Mouse (Mus musculus): ENCODE results near the gene Zbtb49.

The Zbtb49 gene

GRCm38 (mm10) chr5:38194946-38195345 is 25.3 kb downstream of the Zbtb49 start:
- DNase-seq, result no peak

- DNase-seq, result no peak
Measured at GRCm38 (mm10) chr5:38190907-38191306, 29.4 kb downstream of the Zbtb49 start.

- DNase-seq, result no peak
Measured at GRCm38 (mm10) chr5:38187006-38187405, 33.3 kb downstream of the Zbtb49 start.

GRCm38 (mm10) chr5:38184688-38185285 is 35.5 kb downstream of the Zbtb49 start:
- no peak for DNase-seq

- DNase-seq, result no peak
Measured at GRCm38 (mm10) chr5:38174256-38174912, 45.9 kb downstream of the Zbtb49 start.

- no peak for DNase-seq
Measured at GRCm38 (mm10) chr5:38173766-38174165, 46.5 kb downstream of the Zbtb49 start.

- DNase-seq, result no peak
Measured at GRCm38 (mm10) chr5:38168497-38168896, 51.8 kb downstream of the Zbtb49 start.

GRCm38 (mm10) chr5:38159634-38160413 is 60.4 kb downstream of the Zbtb49 start, which contains the start of gene Nsg1:
Gene Nsg1, minus strand, starts transcription at chr5:38159907.
- no peak for DNase-seq

- DNase-seq, result peak; percentile 85
Measured at GRCm38 (mm10) chr5:38158947-38159633, 61.2 kb downstream of the Zbtb49 start.

- DNase-seq, result peak; percentile 70
Measured at GRCm38 (mm10) chr5:38158501-38158946, 61.7 kb downstream of the Zbtb49 start.

GRCm38 (mm10) chr5:38157481-38158020 is 62.7 kb downstream of the Zbtb49 start:
- peak; percentile 39 for DNase-seq

GRCm38 (mm10) chr5:38153636-38154035 is 66.6 kb downstream of the Zbtb49 start:
- no peak for DNase-seq

- no peak for DNase-seq
Measured at GRCm38 (mm10) chr5:38152201-38153108, 67.8 kb downstream of the Zbtb49 start.

- peak; percentile 85 for DNase-seq
Measured at GRCm38 (mm10) chr5:38151264-38151663, 69.0 kb downstream of the Zbtb49 start.

- DNase-seq, result no peak
Measured at GRCm38 (mm10) chr5:38146524-38146923, 73.7 kb downstream of the Zbtb49 start.

GRCm38 (mm10) chr5:38140893-38141292 is 79.4 kb downstream of the Zbtb49 start:
- no peak for DNase-seq

Measured in right cerebral cortex, adult 18-20 months (tissue).